Mouse (Mus musculus) forebrain, embryonic 14.5 days (tissue): Measurements from ENCODE around the gene Rad54l2. TPM values are rescaled to one million over a fixed set of nuclear protein-coding genes. Genes with fewer than 3 reads are reported as not detected.

ENCODE experiments used
- ATAC-seq: fragments of 200-750 bp; cut with Nextera tagmentation; 2 replicates; pipeline ENCODE4 v1.8.0; 2017; ENCODE audit warnings: mild to moderate bottlenecking, moderate library complexity
- DNase-seq: peaks from one replicate; pipeline ENCODE4 v3.0.0-alpha.2; 2015; ENCODE audit warnings: low spot score
- H3K27ac ChIP-seq: fragments of 300-500 bp; sonication (generic); 2 replicates; pipeline ENCODE4 v1.5.1; 2014; ENCODE audit warnings: low read depth, mild to moderate bottlenecking, control low read depth, low read length, moderate library complexity
- H3K27me3 ChIP-seq: fragments of 300-500 bp; sonication (generic); replicated peaks from 2 replicates; pipeline ENCODE4 v1.6.1; 2014; ENCODE audit warnings: low read length, control low read depth, mixed read lengths; ENCODE audit not compliant: control insufficient read depth, insufficient read depth
- H3K36me3 ChIP-seq: fragments of 300-500 bp; sonication (generic); 2 replicates; pipeline ENCODE4 v1.6.1; 2014; ENCODE audit warnings: low read length, control low read depth; ENCODE audit not compliant: control insufficient read depth, insufficient read depth
- H3K4me1 ChIP-seq: fragments of 300-500 bp; sonication (generic); 2 replicates; pipeline ENCODE4 v1.6.1; 2014; ENCODE audit warnings: antibody characterized with exemption, low read length, control low read depth; ENCODE audit not compliant: control insufficient read depth, insufficient read depth
- H3K4me2 ChIP-seq: fragments of 300-500 bp; sonication (generic); 2 replicates; pipeline ENCODE4 v1.6.1; 2014; ENCODE audit warnings: mild to moderate bottlenecking, control low read depth, low read length
- H3K4me3 ChIP-seq: fragments of 300-500 bp; sonication (generic); 2 replicates; pipeline ENCODE4 v1.5.1; 2014; ENCODE audit warnings: low read depth, low read length, control low read depth
- H3K9ac ChIP-seq: fragments of 300-500 bp; sonication (generic); 2 replicates; pipeline ENCODE4 v1.6.1; 2014; ENCODE audit warnings: mild to moderate bottlenecking, low read length, control low read depth, moderate library complexity
- H3K9me3 ChIP-seq: fragments of 300-500 bp; sonication (generic); replicated peaks from 2 replicates; pipeline ENCODE4 v1.6.1; 2016; ENCODE audit warnings: low read length, control low read depth, mixed read lengths; ENCODE audit not compliant: control insufficient read depth
- WGBS: fragments of 180-500 bp; shearing (Covaris S2); extraction: QIAGEN DNeasy Blood & Tissue Kit; methylation state at CpG from one replicate; pipeline ENCODE4 v1.1.7; 2014; 5-methylcytosine and 5-hydroxymethylcytosine counted together
- polyA plus RNA-seq: library from polyadenylated mRNA; unstranded; fragments of >200 nt; fragmentation: Nextera tagmentation; extraction: Ambion mirVana; gene quantifications from 2 replicates; pipeline ENCODE4 v1.2.1, GENCODE M21; 2014

The Rad54l2 gene
- polyA plus RNA-seq, 1 experiment from 2014 or later = 5.3 TPM

GRCm38 (mm10) chr9:106733690-106734089, 55.3 kb downstream of the Rad54l2 start:
- H3K9ac ChIP-seq = no peak overlapping the region
- no peaks in the 10 kb centered on the region for H3K27me3 ChIP-seq
- H3K27ac ChIP-seq = no peak overlapping the region
- ATAC-seq = no peak
- 88% methylated on average over 2 of the region's 2 CpGs for WGBS
- no peak overlapping the region for H3K4me3 ChIP-seq
- no peak overlapping the region for H3K4me2 ChIP-seq
- no peak for DNase-seq
- H3K36me3 ChIP-seq = no peaks in the 10 kb centered on the region
- H3K4me1 ChIP-seq = no peaks in the 10 kb centered on the region
- H3K9me3 ChIP-seq = no peaks in the 10 kb centered on the region

DNA sequence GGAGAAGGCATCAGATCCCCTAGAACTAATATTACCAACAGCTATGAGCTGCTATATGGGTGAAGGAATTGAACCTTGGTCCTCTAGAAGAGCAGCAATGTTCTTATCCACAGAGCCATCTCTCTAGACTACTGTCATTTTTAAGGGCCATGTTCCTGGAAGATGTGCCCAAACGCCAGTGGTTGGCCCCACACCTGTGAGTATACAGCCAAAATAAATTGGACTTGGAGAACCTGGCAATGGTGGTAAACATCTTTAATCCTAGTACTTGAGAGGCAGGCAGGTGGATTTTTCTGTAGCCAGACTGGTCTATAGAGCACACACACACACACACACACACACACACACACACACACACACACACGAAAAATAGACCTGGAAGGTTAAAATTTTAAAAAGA, 59.6 kb downstream of the Rad54l2 start:
- H3K4me2 ChIP-seq = no peak overlapping the region
- no peaks in the 10 kb centered on the region for H3K9me3 ChIP-seq
- H3K4me1 ChIP-seq = no peaks in the 10 kb centered on the region
- no peak overlapping the region for H3K27ac ChIP-seq
- H3K27me3 ChIP-seq = no peaks in the 10 kb centered on the region
- no peaks in the 10 kb centered on the region for H3K36me3 ChIP-seq
- H3K4me3 ChIP-seq = no peak overlapping the region
- DNase-seq (no peak), ATAC-seq (no peak)
- 90% methylated on average over 2 of the region's 2 CpGs for WGBS
- H3K9ac ChIP-seq = no peak overlapping the region

- DNase-seq = no peak
- Histone ChIP-seq H3K27me3 (no peaks in the 10 kb centered on the region), H3K27ac (no peak overlapping the region), H3K36me3 (peaks cover 7% of the 10 kb centered on the region), H3K4me2 (no peak overlapping the region), H3K4me3 (no peak overlapping the region), H3K9ac (no peak overlapping the region), H3K9me3 (no peaks in the 10 kb centered on the region), H3K4me1 (no peaks in the 10 kb centered on the region)
- no peak for ATAC-seq
- WGBS = 77% methylated on average over 1 of the region's 1 CpGs
Measured at GRCm38 (mm10) chr9:106726891-106727290, 62.1 kb downstream of the Rad54l2 start.

DNA sequence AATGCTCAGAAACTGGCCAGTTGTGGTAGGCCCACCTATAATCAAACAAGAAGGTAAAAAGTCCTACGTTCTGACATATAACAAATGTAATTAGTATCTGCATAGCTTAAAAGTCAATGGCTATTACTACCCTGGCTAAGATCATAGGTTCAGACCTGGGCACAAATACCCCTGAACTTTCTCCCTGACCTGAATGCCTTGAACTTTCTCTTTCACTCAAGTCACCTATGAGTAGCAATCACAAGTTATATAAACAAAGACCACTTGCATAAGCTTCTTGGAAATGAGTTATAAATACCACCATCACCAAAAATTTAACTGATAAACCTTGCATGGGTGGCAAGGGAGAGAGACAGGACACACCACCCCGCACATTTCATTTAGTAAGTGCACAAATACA, 63.6 kb downstream of the Rad54l2 start:
- H3K9ac ChIP-seq = no peak overlapping the region
- H3K27ac ChIP-seq = no peak overlapping the region
- H3K9me3 ChIP-seq = no peaks in the 10 kb centered on the region
- H3K4me1 ChIP-seq = no peaks in the 10 kb centered on the region
- DNase-seq (no peak), ATAC-seq (no peak)
- no peak overlapping the region for H3K4me2 ChIP-seq
- H3K36me3 ChIP-seq = peaks cover 13% of the 10 kb centered on the region
- no peaks in the 10 kb centered on the region for H3K27me3 ChIP-seq
- WGBS = 93% methylated on average over 2 of the region's 2 CpGs
- H3K4me3 ChIP-seq = no peak overlapping the region

- H3K9me3 ChIP-seq = no peaks in the 10 kb centered on the region
- H3K27me3 ChIP-seq = no peaks in the 10 kb centered on the region
- H3K36me3 ChIP-seq = peaks cover 18% of the 10 kb centered on the region
- H3K4me1 ChIP-seq = no peaks in the 10 kb centered on the region
- no peak overlapping the region for H3K4me2 ChIP-seq
- WGBS = 79% methylated on average over 1 of the region's 1 CpGs
- no peak for DNase-seq
- ATAC-seq = no peak
- H3K27ac ChIP-seq = no peak overlapping the region
- H3K9ac ChIP-seq = no peak overlapping the region
- H3K4me3 ChIP-seq = no peak overlapping the region
Measured at GRCm38 (mm10) chr9:106724864-106725263, 64.1 kb downstream of the Rad54l2 start.

DNA sequence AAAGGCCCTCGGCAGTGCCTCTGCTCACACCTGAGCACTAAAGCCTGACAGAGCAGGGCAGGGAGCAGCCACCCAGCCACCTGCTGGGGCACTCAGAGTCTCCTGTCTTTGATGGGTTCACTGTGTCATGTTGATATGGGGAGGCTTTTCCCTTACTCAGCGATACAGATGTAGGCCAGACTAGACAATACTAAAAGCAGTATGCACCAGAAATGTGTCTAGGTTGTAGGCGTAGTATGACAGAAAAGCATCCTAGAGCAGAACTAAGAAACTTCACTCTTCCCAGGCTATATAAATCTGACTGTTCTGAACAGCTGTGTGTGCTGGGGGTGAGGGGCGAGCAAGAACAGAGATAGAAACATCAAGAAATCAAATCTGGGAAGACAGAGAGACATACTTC, 72.3 kb downstream of the Rad54l2 start:
- no peak overlapping the region for H3K4me2 ChIP-seq

GRCm38 (mm10) chr9:106716232-106716631, 72.8 kb downstream of the Rad54l2 start:
- peaks cover 75% of the 10 kb centered on the region for H3K36me3 ChIP-seq
- no peak for DNase-seq

More for the DNA sequence above, 72.3 kb downstream of the Rad54l2 start:
- Histone ChIP-seq H3K27me3 (no peaks in the 10 kb centered on the region), H3K9ac (no peak overlapping the region), H3K36me3 (peaks cover 75% of the 10 kb centered on the region), H3K27ac (no peak overlapping the region), H3K4me3 (no peak overlapping the region), H3K9me3 (no peaks in the 10 kb centered on the region), H3K4me1 (no peaks in the 10 kb centered on the region)
- DNase-seq = no peak
- no peak for ATAC-seq
- 92% methylated on average over 4 of the region's 4 CpGs for WGBS

DNA sequence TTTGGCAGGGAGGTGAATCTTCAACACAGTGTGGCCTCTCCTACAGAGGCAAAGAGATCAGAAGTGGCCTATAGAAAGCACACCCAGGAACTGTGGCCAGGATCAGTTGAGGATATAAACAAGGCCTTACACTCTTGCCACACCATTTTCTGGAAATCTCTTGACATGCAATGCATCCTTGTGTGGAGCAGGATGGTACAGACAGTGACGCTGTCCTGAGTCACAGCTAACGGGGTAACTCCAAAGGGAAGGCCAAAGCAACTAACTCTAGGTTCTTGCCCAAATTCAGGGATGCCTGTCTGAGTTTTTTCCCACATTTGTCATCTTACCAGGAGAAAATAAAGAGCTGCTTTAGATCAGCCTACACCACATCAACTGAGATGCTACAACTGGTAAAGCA, 76.5 kb downstream of the Rad54l2 start:
- H3K9me3 ChIP-seq = no peaks in the 10 kb centered on the region
- no peak overlapping the region for H3K9ac ChIP-seq
- no peak for DNase-seq
- H3K36me3 ChIP-seq = peaks cover 78% of the 10 kb centered on the region
- WGBS = 95% methylated on average over 2 of the region's 2 CpGs
- no peak overlapping the region for H3K4me3 ChIP-seq
- no peaks in the 10 kb centered on the region for H3K4me1 ChIP-seq
- H3K4me2 ChIP-seq = no peak overlapping the region
- ATAC-seq = no peak
- H3K27me3 ChIP-seq = no peaks in the 10 kb centered on the region
- no peak overlapping the region for H3K27ac ChIP-seq

More at GRCm38 (mm10) chr9:106716232-106716631, 72.8 kb downstream of the Rad54l2 start:
- Histone ChIP-seq H3K27ac (no peak overlapping the region), H3K27me3 (no peaks in the 10 kb centered on the region), H3K9ac (no peak overlapping the region), H3K4me2 (no peak overlapping the region), H3K4me3 (no peak overlapping the region), H3K9me3 (no peaks in the 10 kb centered on the region), H3K4me1 (no peaks in the 10 kb centered on the region)
- ATAC-seq = no peak
- WGBS = 94% methylated on average over 2 of the region's 2 CpGs

DNA sequence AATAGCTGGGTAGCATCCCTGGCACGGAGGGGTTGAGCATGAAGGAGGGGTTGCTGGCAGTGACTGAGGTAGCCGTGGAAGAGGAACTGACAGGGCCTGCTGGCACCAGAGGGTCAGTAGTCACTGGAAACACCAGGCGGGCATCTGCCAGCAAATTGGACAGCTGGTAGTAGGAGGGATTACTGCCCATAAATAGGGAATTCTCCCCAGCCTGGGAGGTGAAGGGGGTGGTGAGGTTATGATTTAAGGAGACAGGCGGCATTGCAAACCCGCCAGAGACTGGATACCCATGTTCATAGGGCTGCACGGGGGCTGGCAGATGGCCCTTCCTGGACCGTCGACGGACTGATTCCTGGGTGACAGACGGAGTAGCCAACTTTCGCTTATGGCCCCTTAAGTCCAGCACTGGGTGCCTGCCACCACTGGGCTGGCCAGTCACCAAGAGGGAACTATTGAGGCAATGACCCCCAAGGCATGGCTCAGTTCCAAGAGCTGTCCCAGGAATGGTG, 96.0 kb downstream of the Rad54l2 start:
- Histone ChIP-seq H3K4me3 (no peak overlapping the region), H3K36me3 (peaks cover 57% of the 10 kb centered on the region), H3K27ac (no peak overlapping the region), H3K4me2 (no peak overlapping the region), H3K9ac (no peak overlapping the region), H3K9me3 (no peaks in the 10 kb centered on the region), H3K4me1 (no peaks in the 10 kb centered on the region), H3K27me3 (no peaks in the 10 kb centered on the region)
- ATAC-seq (no peak), DNase-seq (no peak)
- WGBS = 93% methylated on average over 11 of the region's 11 CpGs
